Mouse (Mus musculus) kidney, postnatal 25 days (tissue): Measurements from ENCODE around the gene Calml3.

Experiments
- DNase-seq, 2 experiments: peaks; one replicate each; pipeline ENCODE4 v3.0.0; 2021; ENCODE audit warnings: mixed read lengths in 2 of 2

Calml3 gene

DNA sequence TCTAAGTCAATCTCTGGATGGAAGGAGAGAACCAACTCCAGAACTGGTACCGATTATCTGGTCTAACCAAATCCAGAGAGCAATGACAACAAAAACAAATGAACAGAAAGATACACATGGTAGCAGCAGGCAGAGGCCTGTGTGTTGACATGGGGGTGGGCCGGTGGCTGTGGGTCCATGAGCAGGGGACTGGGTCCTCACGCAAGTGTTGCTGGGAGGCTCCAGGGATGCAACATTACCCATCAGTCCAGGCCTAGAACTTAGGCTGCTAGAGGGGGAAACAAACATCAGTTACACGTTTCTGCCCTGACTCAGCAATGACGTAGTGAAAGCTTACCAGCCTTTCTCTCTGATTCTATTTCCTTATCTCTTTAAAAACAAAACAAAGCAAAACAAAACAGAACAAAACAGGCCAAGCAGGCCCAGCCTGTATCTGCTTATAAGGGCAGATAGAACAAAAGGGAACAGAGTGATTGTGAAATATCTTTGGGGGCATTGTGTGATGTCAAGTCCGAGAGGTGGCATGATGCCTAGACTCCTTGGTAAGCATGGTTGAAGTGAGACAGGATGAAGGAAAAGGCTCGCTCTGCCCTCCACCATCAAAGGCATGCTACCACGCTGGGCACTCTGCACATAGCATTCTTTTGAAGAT is 24.4 kb downstream of the Calml3 start:
- DNase-seq: no peak

DNA sequence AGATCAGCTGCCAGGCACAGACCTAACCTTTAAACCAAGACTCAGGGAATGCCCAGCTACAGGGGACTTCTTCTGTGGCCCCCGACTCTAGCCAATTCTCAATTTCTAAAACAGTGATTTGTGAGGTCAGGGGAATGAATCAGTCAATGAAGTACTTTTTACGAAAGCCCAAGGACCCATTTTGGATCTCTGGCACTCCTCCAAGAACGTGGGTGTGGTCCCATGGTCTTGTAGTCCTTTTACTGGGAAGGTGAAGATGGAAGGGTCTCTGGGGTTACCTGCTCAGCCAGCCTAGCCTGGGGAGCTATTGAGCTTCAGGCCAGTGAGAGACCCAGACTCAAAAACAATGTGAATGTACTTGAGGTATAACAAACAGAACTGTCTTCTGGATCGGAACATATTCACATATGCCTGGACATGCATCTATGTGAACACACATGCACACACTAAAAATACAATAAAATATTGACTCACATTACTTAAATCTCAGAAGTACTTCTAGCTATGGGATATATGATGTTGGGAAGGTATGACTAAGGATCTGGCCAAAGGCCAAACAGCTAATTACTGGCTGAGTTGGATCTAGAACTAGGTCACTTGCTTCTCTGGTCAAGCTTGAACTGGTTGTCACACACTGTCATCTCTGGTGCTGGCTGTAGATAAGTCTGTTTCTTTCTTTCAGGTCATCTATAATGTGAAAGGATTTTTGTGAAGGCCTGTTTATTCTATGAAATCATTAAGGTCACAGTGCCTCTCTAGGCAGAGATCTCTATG is 25.3 kb downstream of the Calml3 start:
- no peak for DNase-seq

DNA sequence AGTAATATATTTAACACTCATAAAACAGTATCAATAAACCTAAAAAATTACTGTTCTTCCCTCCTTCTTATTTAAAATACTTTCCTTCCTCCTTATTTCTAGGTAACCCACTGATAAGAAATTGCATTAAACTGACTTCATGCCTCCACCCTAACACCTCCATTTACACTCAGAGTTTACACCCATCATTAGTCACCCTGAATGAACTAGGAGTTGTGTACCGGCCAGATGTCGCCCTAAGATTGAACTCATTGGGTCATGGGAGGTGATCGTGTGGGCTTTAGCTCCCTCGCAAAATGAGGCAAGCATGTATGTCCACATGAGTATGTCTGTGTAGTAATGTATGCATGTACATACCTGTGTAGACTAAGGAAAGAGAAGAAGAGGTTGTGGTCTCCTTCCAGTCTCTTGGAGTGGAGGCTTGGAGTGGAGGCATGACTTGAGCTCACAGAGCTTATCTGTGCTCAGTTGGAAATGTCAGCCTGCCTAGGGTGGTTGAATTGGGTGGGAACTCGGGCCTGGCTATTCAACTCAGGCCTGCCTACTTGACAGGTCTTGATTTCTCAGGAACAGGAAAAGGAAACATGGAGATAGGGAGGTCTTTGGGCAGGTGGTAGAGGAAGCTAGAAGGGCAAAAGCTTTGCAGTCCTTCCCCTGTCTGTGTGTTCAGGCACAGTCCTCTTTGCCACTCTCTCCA is 26.8 kb downstream of the Calml3 start:
- no peak for DNase-seq

DNA sequence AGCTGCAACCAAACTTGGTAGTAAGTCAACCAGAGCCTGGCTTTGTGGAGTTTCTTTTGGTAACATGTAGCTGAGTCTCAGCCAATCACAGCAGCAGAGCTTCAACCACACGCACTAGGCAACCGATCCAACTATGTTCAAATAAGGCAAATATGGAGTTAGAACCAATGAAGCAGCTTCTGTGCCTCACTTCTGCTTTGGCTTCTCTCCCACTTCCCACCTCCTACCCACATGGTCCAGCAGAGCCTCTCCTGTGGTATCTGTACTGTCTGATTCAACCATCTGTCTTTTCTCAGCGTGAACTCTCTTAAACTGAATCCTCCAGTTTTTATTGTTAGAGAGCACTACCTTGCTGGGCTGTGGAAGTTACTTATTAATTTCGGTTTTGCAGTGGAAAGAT is 27.7 kb downstream of the Calml3 start:
- DNase-seq: no peak

DNA sequence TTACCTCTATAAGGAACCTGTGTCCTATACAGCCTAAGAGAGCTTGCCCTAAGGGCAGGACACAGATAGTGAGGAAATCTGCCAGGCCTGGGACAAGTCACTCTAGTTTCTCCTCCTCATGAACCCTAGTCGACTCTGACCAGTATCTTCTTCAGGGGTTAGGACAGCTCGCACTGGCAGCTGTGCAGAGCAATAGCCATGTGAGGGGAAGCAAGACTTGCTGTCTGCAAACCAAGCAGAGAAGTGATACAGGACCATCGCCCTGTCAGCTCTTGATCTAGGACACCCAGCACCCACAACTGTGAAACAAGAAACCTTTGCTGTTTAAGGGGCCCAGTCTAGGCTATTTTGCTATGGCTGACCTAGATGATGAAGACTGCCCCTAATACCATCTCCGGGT is 29.1 kb downstream of the Calml3 start:
- DNase-seq: no peak

DNA sequence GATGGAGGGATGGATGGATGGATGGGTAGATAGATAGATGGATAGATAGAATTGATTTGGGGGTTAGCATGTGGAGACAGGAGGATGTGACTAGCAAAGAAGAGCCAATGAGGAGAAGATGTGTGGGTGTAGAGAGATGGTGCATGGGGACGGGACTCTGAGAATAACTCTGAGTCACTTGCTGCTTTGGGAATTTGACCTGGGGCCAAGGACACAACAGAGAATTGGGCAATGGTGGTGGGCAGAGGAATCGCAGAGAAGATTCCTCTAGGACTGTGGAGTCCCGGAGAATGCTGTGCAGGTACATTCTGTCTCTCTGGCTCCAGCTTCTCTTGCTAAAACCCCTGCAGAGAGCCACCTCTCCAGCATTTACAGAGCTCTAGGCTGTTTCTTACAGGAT is 29.8 kb downstream of the Calml3 start:
- DNase-seq: no peak

DNA sequence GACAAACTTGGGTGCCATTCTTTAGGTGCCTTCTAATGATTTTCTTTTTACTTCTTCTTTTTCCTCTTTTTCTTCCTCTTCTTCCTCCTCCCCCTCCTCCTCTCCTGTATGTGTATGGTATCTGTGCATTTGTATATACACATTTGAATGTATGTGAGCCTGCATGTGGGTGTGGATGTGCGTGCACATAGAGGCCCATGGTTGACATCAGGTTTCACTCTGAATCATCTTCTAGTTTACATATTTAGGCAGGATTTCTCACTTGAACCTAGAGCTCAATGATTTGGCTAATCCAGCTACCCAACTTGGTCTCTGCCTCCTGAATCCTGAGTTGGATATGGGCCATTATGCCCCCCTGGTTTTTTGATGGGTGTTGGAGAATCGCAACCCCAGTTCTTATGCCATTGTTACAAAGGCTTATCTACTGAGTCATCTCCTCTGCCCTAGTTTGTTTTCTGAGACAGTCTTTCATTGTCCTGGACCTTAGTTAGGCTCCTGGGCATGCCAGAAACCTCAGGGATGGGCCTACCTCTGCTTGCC is 30.9 kb downstream of the Calml3 start:
- DNase-seq: no peak

DNA sequence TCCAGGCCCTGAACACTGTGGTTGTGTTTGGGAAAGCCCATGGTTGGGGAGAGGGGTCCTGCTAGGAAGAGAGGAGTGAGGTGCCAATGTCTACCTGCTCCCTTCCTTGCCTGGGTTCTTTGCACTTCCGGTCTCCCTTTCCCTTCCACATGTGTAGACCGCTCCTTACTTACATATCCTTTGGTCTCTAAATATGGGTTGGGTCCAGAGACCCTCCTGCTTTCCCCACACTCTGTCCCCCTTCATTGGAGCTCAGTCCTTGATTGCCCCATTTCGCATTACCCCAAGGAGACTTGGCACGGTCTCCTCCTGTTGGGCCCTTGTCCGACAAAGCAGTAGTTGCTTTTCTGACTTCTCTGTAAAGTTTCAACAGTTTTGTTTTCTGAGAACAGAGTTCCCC is 32.9 kb downstream of the Calml3 start:
- DNase-seq: no peak

DNA sequence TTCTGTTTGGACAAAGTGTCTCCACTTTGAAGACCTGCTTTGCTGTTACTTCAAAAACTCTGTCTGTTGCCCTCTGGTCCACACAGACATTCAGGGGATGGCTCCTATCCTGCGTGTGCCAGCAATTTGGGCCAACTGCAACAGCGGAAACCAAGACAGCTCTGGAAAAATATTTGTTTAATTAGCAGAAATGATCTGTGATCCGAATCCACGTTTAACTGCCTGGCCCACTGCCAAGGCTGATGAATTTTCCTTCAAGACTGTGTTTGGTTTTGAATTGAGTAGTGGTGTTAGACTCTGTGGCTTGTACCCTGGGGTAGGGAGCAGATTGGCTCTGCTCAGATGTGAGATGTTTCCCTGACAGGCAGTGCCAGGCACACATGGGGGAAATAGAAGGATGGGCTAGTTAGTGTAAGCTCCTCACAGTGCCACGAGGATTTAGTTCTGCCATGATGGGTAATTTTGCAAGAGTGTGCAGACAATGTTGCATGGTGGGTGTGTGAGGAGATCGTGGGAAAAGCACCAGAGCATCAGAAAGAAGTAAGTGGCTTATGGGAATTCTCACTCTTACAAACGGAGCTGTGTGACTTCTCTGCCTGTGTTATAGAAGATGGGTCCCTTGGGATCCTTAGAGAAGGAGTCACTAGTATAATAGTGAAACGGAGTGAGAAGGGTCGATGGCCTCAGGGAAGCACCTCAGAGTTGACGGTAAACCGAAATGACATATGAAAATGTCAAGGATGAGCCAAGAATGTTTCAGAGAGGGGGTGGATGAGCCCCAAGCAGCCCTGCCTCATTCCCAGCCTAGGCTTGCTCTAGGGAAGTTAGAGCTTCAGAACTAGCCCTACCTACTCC is 33.7 kb downstream of the Calml3 start:
- peak; percentile 86 to 88 for DNase-seq

DNA sequence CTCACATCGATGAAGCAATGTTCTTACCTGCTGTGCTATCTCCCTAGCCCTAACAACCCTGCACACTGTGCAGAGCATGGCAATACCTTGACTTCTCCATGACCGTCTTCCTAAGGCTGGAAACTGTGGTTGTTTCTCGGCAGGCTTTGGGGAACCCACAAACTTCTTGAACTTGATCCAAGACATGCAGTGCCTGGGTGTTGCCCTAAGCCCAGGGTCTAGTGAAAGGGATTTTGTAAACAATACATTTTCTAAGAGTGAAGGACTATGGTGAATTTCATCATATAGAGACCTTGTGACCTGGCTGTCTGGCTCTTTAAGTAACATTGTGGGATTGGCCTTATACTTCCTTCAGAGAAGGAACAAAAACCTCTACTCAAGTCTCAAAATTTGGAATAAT is 34.6 kb downstream of the Calml3 start:
- DNase-seq: no peak

DNA sequence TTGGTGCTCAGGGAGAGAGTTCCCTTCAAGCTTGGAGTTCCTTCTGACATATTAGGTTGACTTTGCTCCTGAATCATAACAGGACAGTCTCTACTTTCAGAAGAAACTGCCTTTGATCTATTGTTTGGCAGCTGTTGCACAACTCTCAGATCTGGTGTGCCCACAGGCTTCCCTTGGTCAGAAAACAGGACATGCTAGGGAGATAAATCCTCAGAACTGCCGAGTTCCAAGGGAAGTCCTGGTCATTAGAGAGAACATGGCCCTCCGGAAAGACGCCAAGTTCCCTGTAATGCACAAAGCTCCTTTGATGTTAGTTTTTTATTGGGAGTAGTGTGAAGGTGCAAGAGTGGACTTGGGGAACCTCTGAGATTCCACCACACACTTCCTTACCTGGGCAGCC is 35.5 kb downstream of the Calml3 start:
- DNase-seq: peak; percentile 16 to 60

DNA sequence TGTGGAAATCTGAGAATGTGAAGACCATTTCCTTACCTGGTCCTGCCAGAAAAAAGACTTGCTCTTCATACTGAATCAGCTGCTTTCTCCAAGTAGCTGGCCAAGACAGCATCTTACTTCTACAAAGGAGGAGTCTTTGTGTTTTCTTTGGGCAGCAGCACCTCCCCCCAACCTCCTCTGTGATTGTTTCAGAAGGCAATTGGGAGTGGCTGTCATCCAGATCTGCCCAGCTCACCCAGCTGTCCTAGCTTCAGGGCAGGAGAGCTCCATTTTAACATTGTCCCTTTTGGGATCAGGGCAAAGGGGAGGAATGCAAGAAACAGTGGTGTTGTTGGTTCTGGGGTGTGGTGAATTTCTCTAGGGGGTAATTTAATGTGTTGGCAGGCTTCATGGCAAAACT is 37.0 kb downstream of the Calml3 start:
- DNase-seq: no peak

DNA sequence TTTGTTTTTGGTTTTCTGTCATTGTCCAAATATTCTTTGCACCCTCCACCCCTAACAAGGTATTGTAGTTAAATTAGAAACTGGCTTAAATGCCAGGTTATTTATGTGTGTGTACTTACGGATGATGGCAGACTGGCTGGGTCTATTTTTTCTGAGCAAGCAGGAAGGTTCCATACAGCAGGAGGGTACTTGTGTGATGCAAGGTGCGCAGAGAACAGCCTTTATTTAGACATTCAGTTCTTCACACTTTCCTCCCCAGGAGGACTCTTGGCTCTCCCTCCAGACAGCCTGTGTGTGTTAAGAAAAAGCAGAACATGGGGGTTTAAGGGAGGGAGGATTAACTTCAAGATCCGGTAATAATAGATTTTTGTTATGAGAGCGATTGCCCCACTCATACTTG is 38.3 kb downstream of the Calml3 start:
- DNase-seq: no peak

DNA sequence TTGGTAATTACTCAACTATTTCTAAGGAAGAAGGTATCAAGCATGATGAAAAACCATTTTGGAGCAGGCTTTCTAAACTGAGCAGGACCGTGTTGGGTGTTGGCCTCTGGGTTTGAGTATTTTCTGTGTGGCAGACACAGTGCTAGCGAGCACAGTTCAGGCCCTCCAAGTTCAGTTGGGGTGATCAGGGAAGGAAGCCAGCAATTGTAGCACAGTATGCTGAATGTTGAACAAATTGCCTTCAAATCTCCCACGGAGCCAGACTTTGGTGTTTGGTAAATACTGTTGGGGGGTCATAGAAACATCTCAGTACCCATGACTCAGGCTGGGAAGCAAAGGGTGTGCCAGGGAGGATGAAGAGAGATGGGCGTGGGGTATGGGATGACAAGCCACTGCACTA is 43.0 kb downstream of the Calml3 start:
- DNase-seq: peak in 1 of 2 experiments; percentile 35

DNA sequence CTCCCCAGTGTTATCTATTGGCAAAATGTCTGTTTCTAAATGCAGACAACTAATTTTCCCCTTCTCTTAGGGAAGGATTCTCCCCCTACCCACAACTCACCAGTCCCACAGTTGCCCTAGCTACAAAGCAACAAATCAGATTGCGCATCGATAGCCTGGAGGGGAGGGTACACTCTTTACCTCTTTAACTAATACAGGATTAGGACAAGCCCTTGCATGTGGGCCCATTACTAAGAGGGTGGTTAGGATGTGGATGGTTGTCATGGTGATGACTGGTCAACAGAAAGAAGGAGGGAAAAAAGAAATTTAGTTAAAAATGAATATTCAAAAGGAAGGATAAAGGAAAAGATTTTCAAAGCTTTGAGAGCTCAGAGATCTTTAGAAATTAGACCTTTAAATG is 45.8 kb downstream of the Calml3 start:
- no peak for DNase-seq

DNA sequence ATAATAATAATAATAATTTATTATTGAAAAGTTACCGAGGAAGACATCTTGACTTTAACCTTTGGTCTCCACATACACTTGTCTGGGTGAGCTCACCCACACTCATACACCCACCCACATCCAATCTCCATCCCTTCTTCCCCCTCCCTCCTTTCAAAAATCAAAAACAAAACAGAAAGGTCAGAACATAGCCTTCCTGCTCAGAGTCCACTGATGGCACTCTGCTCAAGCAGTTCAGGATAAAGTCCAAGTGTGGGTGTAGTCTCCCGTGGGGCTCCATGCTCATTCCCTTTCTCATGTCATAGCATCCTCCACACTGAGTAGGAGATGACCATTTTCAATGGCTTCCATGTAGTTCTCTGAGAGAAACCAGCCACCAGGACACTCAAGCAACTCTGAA is 50.8 kb downstream of the Calml3 start:
- DNase-seq: peak in 1 of 2 experiments; percentile 28
